Mouse (Mus musculus) cerebellum, adult 11 months (tissue): ENCODE measurements around the gene Pih1h3b.

Experiments
- DNase-seq: peaks from one replicate; pipeline ENCODE4 v3.0.0; 2022

Gene Pih1h3b

GRCm38 (mm10) chrX:140062135-140062975, at the start of gene Pih1h3b, which contains the start of gene Nup62cl:
Gene Pih1h3b (plus strand): TSS chrX:140062879.
Gene Nup62cl (minus strand): TSS chrX:140062712.
- DNase-seq, result peak; percentile 1

- no peak for DNase-seq
These were observed 1.5 kb upstream of the Pih1h3b start for GRCm38 (mm10) chrX:140060886-140061874.

- DNase-seq, result no peak
These were observed 19.9 kb downstream of the Pih1h3b start for GRCm38 (mm10) chrX:140082535-140082934.

- no peak for DNase-seq
These were observed 31.4 kb downstream of the Pih1h3b start for GRCm38 (mm10) chrX:140094066-140094465.
